Mouse (Mus musculus): ENCODE results near the gene Ctdspl.

DNA sequence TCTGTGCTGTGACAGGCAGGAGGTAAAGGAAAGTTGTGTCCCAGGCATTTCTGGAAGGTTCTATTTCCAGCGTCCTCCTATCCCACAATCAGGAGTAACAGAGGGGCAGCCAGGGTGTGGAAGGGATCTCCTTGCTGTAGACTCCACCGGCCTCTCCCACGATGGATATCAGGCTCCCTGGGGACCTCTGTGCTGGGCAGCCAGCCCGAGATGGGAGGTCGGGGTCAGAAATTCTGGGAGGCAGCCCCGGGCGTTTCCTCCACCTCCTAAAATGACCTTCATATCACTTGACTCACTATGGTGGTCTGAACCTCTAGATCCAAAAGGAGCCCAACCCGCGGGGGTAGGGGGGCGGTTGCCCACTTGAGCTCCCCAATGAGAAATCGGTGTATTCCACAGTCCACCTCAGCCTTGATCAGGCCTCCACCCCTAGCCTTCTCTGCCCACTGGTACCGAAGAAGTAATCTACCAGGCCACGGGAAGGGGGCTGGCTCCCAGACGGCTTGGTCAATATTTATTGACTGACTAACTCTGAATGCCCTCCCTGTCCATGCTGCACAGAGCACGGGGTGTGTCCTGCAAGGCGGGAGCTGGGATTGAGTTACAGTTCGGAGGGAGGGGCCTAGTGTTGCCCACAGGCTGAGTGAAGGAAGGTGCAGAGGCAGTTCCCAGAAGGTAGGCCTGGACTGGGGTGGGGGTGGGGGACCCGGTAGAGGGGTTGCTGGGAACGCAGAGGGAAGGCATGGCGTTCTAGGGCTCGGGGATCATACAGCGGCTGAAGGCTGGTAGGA is 126.1 kb downstream of the Ctdspl start, which contains the start of gene Vill:
- TF ChIP-seq CTCF (IDR thresholded peaks at IDR 0.05; ENCODE audit: low read depth) (no peak), EP300 (IDR thresholded peaks at IDR 0.05; ENCODE audit: low read depth) (no peak)
